Mouse (Mus musculus) telencephalon, adult 2 months (tissue): ENCODE measurements around the gene 4930452B06Rik.
A peak's percentile ranks its signal among the peaks of the same experiment; 100 is the strongest.

Experiments
- DNase-seq: peaks from one replicate; pipeline ENCODE4 v3.0.0-alpha.2; 2011; ENCODE audit warnings: low read depth, low spot score

4930452B06Rik gene

GRCm38 (mm10) chr14:8536024-8536423 is 130.0 kb downstream of the 4930452B06Rik start:
- DNase-seq: no peak

- no peak for DNase-seq
Measured at GRCm38 (mm10) chr14:8525232-8525631, 140.8 kb downstream of the 4930452B06Rik start.

- DNase-seq: no peak
Measured at GRCm38 (mm10) chr14:8517681-8518080, 148.4 kb downstream of the 4930452B06Rik start.

GRCm38 (mm10) chr14:8514071-8514470 is 152.0 kb downstream of the 4930452B06Rik start:
- DNase-seq: no peak

- DNase-seq: peak; percentile 54
Measured at GRCm38 (mm10) chr14:8511276-8511675, 154.8 kb downstream of the 4930452B06Rik start.

- DNase-seq: no peak
Measured at GRCm38 (mm10) chr14:8510288-8510959, 155.6 kb downstream of the 4930452B06Rik start.

- no peak for DNase-seq
Measured at GRCm38 (mm10) chr14:8508669-8509068, 157.4 kb downstream of the 4930452B06Rik start.

GRCm38 (mm10) chr14:8504206-8504605 is 161.8 kb downstream of the 4930452B06Rik start:
- no peak for DNase-seq

- no peak for DNase-seq
Measured at GRCm38 (mm10) chr14:8503345-8503744, 162.7 kb downstream of the 4930452B06Rik start.

- peak; percentile 71 for DNase-seq
Measured at GRCm38 (mm10) chr14:8502496-8502895, 163.5 kb downstream of the 4930452B06Rik start.

GRCm38 (mm10) chr14:8495691-8496090 is 170.3 kb downstream of the 4930452B06Rik start:
- no peak for DNase-seq

- no peak for DNase-seq
Measured at GRCm38 (mm10) chr14:8494952-8495351, 171.1 kb downstream of the 4930452B06Rik start.

- DNase-seq: no peak
Measured at GRCm38 (mm10) chr14:8494260-8494659, 171.8 kb downstream of the 4930452B06Rik start.

- DNase-seq: no peak
Measured at GRCm38 (mm10) chr14:8478098-8478497, 187.9 kb downstream of the 4930452B06Rik start.

- DNase-seq: no peak
Measured at GRCm38 (mm10) chr14:8477348-8477747, 188.7 kb downstream of the 4930452B06Rik start.

GRCm38 (mm10) chr14:8476606-8477005 is 189.4 kb downstream of the 4930452B06Rik start:
- no peak for DNase-seq

GRCm38 (mm10) chr14:8475851-8476250 is 190.2 kb downstream of the 4930452B06Rik start:
- no peak for DNase-seq

- no peak for DNase-seq
Measured at GRCm38 (mm10) chr14:8472884-8473283, 193.2 kb downstream of the 4930452B06Rik start.

- DNase-seq: peak; percentile 34
Measured at GRCm38 (mm10) chr14:8464401-8465154, 201.5 kb downstream of the 4930452B06Rik start.

- DNase-seq: no peak
Measured at GRCm38 (mm10) chr14:8462973-8463372, 203.1 kb downstream of the 4930452B06Rik start.

- DNase-seq: no peak
Measured at GRCm38 (mm10) chr14:8462321-8462909, 203.6 kb downstream of the 4930452B06Rik start.
